Mouse (Mus musculus): ENCODE results near the gene Tmem220.

Gene Tmem220

DNA sequence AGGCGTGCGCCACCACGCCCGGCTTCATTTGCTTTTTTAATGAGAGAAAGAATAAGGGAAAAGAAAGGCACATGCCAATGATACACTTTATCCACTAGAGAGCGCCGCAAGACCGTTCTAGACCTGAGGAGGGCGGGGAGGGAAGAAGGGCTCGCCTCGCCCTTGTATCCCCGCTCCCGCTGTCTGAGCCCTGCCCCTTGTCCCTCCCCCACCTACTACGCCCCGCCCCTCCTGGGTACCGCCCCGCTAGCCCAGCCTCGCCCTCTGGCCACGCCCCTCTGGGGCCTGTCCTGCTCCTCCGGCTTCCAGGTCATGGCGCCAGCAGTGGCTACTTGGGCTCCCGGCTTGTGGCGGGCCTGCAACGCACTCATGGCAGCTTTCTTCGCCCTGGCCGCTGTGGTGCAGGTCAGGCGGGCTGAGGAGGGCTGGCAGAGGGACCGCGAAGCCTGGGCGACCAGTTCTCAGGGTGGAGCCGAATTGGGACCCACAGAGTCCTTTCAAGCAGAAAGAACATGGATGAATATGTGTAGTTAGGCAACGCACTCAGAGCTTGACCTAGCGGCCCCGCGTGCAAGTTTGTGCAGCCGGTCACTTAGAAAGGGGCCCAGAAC is at the start of gene Tmem220:
Gene Tmem220, plus strand, starts transcription at position 288 of the 611 bp plus-strand sequence.
- peak; percentile 93 for DNase-seq (ENCODE audit: low read depth, low spot score)

DNA sequence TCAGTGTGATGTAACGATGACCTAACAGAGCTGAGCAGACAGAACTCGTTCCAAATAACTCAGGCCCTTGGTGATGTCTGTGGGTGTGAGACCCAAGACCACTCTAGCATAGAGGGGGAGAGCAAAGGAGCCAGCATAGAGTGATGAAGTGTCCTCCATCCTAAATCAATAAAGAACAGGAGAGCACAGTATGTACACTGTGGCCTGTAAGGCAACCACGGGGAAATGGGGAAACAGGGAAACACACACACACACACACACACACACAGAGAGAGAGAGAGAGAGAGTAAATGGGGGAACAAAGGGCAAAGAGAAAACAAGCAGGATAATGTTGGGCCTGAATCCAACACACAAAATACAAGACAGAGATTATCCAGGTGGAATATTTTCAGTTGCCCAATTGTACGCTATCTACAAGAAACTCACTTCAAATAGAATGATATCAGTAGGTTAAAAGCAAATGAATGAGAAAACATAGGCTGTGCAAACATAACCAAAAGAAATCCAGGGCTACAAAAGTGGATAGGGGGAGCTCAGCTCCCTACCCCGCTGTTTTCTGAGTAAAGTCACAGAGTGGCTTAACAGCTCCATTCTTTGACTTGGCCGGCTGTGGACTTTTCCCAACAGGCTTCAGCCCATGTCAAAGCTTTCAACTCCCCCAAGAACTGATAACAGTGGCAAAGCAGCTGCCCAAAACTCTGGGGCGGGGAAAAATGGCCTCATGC is 49.2 kb upstream of the Tmem220 start:
- no peak for DNase-seq (ENCODE audit: low read depth, low spot score)

DNA sequence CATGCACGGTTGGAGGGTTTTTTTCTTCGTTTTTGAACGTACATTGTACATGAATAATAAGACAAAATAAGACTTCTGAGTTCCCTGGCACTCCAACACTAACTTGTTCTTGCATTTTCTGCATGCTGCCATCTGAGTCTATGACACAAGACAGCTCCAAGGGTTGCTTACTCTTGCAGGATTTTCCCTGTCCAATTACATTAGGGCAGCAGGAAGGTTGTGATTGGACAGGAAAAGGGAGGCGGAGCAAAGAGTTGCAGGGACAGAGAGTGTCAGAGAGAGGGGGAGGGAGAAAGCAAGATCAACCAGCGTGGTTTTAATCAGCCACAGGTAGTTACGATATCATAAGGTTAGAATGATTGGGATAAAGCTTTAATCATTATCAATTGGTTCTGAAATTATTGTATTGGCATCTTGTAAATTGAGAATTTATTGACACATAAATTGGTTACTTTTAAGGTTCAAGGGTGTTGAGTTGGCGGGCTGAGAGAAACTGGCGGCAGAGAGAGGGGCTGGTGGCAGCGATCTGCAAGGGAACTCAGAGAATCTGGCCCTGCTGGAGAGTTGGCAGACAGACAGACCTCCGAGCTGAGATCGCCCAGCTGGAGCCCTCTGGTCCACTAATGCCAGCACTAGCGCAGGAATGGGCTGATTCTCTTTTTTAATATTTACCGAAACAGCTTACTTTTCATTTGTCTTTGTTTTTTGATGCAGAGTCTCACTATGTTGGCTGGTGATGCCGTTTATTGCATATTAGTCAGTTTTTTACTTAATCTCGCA is 43.4 kb upstream of the Tmem220 start:
- DNase-seq (ENCODE audit: low read depth, low spot score): no peak

DNA sequence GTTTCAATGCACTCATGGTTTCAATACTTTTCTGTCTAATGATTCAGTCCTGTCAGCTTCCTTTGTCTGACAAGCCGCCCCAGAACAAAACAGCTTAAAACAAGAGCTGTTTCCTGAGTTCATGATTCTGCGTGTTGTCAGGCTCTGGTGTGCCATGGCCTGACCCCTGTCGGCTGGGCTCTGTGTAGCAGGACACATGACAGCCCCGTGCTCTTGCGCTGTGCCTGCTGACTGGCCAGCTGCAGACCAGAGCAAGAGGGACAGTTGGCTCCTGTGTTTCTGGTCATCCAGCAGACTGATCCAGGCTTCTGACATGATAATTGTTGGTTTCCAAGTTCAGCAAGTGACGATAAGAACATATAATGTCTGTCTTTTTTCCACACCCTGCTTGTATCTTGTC is 42.2 kb upstream of the Tmem220 start:
- peak; percentile 46 for DNase-seq (ENCODE audit: low read depth, low spot score)

DNA sequence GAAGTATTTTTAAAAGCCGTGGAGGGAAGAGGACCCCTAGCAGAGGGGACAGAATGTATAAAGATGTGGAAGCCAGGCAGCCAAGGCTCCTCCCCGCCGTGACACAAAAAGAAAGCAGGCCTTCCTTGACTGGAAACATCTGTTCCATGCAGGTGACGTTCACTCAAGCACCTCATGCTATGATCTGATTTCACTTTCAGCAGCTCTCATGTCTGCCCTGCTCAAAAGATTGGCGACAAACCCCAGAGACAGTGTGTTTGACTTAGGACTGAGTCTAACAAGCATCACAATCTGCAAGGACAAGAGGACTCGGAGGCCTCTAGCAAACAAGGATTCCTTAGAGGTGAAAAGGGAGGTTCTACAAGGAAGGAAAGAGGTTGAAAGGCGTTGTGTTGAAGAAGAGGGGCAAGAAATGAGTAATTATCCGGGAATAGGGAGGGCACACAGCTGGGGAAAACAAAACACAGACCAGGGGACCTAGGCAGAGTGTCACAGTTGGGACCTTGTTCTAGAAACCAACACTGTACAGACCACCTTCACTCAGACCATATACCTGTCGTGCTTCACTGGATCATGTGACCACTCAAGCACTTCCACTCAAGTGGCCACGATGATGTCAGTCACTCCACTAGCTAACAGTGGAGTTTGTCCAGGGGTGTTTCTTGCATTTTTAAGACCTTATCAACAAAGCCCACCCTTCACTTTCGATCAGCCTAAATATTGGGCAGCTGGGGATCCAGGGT is 41.4 kb upstream of the Tmem220 start:
- peak; percentile 27 for DNase-seq (ENCODE audit: low read depth, low spot score)

DNA sequence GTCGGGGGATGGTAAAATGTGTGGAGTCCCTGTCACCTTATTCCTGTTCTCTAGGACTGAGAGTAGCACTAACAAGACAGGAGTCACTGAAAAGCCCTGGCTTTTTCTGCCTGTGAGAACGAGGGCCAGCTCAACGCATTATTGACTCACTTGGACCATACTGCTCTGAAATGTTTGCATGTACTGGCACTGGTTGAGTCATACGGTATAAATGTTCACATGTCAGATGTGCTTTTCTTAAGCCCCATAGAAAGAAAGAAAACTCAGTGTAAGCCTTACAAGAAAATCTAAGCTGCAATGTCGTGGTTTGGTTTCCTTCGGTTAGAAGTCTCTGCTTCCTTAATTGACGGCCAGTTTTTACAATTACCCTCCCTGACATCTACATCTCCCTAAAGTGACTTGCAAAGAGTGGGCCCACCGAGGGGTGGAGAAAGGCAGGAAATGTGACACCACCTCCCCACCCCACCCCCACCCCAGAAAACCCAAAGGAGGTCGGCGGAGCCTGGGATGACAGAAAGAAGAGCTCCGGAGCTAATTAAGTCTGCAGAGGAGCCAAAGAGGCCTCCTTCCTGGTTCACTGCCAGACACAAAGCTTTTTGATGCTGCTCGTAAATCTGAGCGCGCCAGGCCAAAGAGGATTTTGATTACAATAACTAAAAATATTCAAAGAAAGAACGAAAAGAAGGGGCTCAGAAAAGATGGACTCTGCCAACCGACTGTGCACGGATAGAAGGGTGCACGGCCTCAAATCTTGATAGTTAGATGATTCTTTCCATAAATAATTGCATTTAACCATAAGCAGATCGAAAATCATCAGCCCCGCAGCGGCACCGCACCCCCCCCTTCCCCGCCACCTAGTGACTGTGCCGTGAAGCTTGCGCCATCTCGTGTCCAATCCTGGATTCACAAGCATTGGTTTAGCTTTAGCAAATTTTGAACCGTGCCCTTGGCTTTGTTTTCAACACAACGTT is 40.5 kb upstream of the Tmem220 start:
- peak; percentile 79 for DNase-seq (ENCODE audit: low read depth, low spot score)

DNA sequence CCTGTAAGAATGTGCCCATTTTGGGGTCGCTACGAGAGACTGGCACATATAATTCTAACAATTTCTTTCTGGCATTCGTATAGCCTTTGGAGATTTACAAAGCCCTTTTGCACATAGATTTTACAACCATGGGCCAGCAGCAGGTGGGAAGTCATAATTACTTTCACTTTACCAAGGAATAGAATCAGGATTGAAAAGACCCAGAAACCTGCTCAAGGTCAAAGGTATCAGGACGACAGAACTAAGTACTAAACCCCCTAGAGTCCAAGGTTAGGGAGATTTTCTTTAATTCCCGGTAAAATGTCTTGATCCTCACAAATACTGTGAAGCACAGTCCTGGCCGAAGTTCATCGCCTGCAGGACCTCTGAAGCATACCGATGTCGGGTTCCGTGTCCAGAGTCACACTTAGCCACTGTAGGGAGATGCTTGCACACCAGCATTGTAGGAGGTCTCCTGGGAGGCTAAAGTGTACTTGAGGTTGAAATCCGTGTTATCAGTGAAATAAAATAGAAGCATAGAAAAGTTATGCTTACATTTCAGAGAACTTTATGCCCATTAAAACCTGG is 39.7 kb upstream of the Tmem220 start:
- DNase-seq (ENCODE audit: low read depth, low spot score): no peak

DNA sequence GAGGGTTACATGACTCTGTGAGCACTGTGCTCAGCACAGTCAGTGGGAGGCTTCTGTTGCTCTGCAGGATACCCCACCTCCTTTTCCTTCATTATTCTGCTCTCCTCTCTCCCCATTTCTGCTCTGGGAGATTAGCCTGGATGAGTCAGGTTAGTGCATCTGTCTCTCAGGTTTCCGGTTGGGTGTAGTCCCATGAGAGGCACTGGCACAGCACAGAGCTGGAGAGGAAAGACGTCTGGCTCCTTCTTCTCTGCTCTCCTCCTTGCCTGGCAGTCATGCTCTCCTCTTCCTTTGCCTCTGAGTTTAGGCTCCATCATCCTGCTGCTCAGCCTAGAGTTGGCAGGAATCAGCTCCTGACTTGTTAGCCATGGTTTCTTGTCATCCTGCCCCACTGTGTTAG is 32.8 kb upstream of the Tmem220 start:
- no peak for DNase-seq (ENCODE audit: low read depth, low spot score)

DNA sequence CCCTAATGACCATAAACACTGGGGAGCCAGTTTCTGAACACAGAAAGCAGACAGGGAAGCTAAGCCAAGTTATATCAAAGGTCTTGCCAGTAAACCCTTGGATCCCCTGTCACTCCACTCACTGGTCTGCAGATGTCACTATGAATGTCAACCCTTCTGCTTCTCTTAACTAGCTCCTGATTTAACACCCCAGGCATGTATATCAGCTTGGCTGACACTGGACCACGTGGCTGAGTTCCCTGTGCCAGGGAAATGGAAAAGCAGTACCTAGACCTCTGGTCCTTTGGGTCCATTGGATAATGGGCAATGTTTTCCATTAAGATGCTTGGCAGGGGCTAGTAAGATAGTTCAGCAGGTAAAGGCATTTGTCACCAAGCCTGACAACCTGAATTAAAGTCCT is 31.3 kb upstream of the Tmem220 start:
- DNase-seq (ENCODE audit: low read depth, low spot score): no peak

DNA sequence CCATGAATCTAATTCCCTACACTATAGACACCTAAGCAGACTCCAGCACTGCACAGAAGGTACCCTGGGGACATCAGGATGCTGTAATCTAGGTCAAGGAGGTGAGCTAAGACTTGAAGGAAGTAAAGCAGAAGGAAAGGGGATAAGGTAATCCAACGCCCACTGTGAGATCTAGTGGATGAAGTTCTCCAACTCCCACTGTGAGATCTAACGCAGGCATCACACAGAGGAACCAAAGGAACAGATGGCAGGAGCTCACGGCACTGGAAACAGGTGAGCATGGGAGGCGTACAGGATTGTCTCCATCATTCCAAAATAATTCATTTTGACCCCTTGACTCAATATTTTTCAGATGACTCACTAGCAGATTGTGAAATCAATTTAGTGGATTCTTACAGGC is 28.5 kb upstream of the Tmem220 start:
- DNase-seq (ENCODE audit: low read depth, low spot score): no peak

DNA sequence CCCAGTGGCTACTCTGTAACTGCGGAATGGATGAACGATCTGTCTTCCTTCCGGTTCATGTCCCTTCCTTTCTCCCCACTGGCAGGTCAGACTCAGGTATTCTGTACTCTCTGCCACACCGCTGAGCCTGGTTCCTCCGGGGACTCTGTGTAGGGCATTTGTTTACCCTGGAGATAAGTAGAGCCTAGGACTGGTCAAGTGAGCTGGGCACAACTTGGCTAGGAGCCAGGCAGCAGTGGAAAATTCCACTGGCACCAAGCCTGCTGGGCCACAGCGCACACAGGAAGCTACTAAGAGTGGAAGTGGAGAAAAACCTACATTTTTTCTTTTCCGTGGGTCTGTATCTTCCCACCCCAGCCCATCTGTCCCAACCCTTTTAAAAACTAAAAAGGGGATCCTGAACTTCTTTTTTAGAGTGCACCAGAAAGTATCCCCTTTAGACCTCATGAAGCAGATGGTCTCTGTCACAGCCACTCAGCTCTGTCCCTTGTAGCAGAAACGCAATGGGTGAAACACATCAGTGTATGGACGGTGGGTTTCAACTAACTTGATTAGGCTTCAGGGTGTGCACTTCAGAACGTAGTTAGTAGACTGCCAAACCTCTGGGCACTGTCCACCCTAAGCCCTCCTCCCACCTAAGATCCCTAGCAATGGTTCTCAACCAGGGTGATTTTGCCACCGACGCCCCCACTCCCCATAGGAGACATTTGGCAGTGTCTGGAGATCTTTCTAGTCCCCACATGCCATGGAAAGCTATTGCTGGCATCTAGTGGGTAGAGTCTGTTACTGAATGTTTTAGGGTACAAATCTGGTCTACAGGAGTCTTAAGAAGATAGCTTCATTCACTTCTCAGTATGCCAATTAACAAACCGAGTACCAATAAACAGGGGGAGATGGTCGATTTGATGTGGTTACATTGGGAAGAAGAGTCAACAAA is 26.2 kb upstream of the Tmem220 start:
- no peak for DNase-seq (ENCODE audit: low read depth, low spot score)

DNA sequence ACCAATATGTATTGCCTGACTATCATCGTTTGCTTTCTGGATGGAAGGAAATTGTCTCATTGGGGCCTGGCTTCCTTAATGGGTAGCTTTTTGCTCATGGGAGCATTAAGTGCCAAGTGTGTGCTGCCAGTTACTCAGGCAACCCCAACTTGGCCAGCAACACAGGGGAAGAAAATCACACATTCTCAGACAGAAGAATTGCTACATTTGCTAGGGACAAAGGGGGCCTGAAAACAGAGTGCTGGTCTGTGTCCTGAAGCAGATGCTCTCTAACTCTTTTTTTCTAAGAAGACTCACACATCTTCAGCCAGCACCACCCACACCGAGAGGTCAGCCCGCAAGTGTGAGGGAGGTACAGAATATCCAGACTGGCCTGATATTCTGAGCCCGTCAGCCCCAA is 24.3 kb upstream of the Tmem220 start:
- no peak for DNase-seq (ENCODE audit: low read depth, low spot score)

DNA sequence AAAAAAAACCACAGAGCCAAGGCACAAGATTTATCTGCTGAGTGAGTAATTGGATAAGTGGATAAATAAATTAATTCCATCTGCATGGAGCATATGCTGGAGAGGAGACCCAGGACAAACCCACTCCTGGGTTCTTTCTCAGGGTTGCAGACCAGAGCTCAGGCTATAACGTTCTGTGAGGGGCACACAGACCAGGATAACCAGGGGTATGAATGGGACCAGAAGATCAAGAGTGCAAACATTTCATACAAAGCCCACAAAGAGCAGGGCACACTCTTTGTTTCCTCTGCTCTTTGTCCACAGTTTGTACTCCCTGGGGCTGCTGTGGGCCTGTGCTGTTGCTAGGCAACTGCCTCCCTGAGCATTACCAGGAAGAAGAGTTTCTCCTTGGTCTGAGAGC is 23.2 kb upstream of the Tmem220 start:
- DNase-seq (ENCODE audit: low read depth, low spot score): no peak

DNA sequence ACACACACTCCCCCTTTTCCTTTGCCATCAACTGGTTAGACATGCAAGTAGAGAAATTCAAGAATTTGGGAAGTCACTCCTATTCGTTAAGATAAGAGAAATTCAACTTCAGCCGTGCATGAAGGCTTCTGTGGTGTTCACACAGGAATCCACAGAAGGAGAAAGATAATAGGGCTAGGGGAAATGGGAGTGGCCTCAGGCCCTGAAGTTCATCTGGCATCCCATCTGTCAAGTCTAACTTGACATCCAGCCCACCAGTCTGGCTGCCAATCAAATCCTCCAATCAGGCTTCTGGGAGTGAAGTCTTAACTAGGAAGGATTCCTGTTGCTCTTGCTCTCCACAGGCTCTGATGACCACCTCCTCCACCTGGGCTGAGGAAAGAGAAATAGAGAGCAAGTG is 22.0 kb upstream of the Tmem220 start:
- DNase-seq (ENCODE audit: low read depth, low spot score): no peak

DNA sequence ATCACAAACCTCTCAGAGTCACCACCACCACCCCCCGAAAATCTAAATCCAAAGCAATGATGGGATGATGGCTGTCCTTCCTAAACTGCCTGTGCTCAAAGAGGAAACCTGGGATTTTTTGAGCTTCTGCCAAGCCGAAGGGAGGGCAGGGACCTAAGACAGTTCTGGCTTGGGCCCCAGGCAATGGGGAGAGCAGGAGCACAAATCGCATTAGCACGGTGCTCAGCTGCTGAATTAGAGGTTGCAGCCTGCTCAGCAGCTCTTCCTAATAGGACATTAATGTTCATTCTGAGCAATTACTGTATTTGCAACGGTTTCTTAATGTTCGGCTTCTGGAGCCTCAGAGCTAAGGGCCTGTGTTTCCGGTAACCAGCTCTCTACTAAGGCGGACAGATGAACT is 17.0 kb upstream of the Tmem220 start:
- no peak for DNase-seq (ENCODE audit: low read depth, low spot score)

DNA sequence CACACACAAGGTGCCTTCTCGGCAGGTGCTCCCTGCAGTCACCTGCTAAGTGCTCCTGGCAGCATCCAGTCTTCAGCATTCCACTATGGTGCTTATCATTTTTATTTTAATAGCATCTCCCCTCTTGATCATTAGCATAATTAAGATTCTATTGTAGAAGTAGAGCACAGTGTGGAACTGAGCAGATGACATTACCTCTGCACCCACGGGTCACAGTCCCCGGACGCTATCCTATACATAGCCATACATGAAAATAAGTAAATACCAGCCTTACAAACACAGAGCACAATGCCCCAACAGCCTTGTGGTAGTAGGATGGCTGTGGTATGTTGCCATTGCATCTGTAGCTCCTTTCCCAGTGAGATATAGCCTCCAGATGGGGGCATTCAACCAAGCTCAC is 16.4 kb upstream of the Tmem220 start:
- no peak for DNase-seq (ENCODE audit: low read depth, low spot score)

DNA sequence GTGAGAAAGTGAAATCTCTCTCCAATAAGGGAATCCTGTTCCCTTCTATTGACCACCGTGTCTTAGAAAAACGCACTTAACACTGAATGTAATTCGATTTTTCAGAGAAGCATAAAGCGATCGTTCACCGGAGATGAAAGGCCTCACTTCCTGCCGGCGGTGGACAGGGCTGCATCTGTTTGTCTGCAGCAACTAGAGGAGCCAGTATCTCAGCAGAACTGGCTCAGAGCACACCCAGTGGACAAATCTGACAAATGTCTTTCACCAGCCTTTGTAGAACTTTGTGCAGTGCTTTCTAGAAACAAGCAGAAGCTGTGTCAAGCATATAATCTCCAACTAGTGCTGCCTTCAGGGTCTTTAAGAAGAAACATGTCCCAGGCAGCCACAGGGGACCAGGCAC is 14.5 kb upstream of the Tmem220 start:
- no peak for DNase-seq (ENCODE audit: low read depth, low spot score)

DNA sequence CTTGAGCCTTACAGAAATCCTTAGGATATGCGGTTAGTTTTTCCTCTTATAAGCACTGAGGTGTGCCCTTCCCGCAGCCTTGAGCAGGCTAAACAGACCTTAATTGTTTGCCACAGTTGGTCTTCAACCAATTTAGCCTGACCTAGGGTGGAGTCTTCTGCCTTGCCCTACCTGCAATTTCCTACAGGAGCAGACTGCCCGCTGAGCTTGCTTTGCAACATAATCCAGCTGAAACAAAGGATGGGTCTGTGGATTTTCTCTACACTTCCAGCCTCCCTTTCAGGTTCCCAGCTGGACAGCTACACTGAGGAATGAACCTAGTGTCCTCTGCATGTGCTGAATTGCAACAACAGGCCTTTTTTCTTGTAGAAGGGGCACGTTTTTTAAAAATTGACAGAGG is 13.3 kb upstream of the Tmem220 start:
- no peak for DNase-seq (ENCODE audit: low read depth, low spot score)

DNA sequence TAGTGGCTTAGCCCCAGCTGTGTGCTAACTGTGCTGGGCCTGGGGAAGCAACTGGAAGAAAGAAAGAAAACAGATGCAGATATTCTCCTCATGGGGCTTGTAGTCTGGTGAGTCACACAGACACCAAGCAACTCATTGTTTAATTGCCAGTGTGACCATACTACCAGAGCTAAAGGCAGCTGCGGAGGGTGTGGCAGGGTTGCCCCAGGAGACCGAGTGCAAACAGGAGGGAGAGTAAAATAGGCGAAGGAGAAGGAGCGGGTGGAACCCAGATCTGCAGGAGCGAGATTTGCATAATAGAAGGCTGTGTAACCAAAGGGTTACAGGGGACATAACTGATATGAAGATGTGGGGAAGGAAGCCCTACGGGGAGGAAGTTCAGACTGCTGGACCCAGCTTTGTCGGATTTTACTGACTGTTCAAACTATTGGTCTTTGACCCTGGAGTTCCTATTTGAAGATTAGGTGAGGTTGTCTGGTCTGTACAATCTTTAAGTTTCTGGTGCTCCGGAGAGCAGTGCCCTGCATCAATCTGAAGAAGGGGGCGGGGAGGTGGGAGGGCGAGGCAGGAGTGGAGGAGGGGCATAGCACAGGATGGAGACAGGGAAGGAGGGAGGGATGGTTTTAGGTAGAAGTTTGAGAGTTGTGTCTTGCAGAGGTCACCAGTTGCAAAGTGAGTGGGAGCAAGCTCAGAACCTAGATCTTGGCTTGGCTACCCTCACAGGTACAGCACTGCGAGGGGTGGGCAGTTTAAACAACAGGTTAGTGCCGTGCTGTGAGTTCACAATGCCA is 7.0 kb upstream of the Tmem220 start:
- DNase-seq (ENCODE audit: low read depth, low spot score): no peak

Measured in forelimb bud, embryonic 11.5 days (tissue).